Mouse (Mus musculus) spleen, adult 2 months (tissue): ENCODE data around the gene Depdc7.

Experiments
- CTCF ChIP-seq: fragments of 200-500 bp; IDR thresholded peaks from 2 replicates; pipeline ENCODE4 v1.5.1; 2011; ENCODE audit warnings: mild to moderate bottlenecking, inconsistent platforms; ENCODE audit not compliant: insufficient read depth, insufficient read length, insufficient replicate concordance; ENCODE audit errors: extremely low read depth
- POLR2A ChIP-seq: fragments of 200-500 bp; IDR thresholded peaks from 2 replicates; pipeline ENCODE4 v1.6.1; 2011; ENCODE audit warnings: low read depth, low read length, inconsistent platforms

GRCm38 (mm10) chr2:104704355-104704754 is 38.3 kb downstream of the Depdc7 start:
- TF ChIP-seq POLR2A (no peak), CTCF (no peak)
